Mouse (Mus musculus) kidney, adult 18-20 months (tissue): ENCODE measurements around the gene Pld4.

ENCODE experiments used
- DNase-seq: peaks from one replicate; pipeline ENCODE4 v3.0.0; 2021

Gene Pld4

DNA sequence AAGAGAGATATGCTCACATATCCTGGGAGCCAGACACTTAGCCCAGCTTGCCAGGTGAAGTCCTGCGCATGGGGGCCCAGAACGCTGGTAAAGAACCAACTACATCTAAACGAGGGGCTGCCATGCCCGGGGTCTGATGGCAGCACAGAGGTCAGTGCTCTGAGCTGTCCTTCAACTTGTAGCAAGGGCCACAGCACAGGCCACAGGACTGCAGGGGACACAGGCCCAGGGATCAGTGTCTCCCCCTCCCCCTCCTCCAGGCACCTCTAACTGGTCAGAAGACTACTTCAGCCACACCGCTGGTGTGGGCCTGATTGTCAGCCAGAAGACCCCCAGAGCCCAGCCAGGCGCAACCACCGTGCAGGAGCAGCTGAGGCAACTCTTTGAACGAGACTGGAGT is 7.7 kb downstream of the Pld4 start:
- DNase-seq = no peak

DNA sequence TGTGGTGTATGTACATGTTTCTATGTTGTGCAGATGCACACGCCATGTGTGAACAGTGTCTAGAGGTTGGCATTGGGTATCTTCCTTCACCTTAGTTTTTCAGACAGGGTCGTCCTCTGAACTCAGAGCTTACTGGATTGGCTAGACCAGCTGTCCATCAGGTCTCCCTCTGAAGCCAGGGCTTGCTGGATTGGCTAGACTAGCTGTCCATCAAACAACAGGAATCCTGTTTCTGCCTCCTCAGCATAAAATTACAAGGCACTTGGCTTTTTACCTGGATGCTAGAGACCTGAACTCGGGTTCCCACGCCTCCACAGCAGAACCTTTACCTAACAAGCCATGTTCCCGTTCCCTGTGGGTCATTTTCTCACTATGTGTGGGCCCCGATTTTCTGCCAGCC is 8.6 kb downstream of the Pld4 start:
- no peak for DNase-seq

GRCm38 (mm10) chr12:112769751-112770150 is 9.3 kb downstream of the Pld4 start:
- no peak for DNase-seq

GRCm38 (mm10) chr12:112770396-112770795 is 9.9 kb downstream of the Pld4 start:
- no peak for DNase-seq

DNA sequence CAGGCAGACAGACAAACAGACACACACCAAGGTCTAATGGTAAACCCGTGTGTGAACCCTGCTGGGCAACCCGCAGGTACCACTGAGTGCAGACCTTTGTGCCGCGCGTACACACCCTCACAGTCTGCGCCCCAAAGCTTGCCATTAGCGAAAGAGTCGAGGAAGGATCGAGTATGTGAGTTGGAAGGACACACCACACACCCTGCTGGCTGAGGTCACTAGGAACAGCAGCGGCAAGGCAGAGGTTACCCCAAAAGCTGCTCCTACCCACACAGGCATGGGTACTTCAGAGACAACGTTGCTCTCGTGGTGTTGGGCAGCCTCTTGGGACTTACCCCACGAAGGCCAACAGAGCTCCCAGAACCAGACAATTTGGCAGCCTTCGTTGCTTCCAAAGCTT is 11.9 kb downstream of the Pld4 start:
- DNase-seq = no peak

DNA sequence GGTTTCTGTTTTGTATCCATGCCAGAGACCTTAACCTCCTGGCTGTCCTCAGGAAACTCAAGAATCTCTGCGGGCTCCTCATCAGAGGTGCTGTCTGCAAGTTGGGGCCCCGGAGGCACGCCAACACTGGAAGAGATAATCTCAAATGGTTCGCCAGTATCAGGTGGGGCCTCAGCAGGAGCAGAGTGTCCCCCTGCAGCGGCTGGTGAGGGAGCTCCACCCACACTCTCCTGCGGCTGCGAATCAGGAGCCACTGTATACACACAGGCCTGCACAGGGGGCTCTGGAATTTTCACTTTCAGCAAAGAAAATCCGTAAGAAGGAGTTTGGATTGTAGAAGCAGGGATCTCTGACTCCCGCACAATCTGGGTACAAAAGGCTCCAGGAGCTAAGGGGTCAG is 12.9 kb downstream of the Pld4 start:
- no peak for DNase-seq

GRCm38 (mm10) chr12:112774026-112774425 is 13.6 kb downstream of the Pld4 start:
- no peak for DNase-seq

DNA sequence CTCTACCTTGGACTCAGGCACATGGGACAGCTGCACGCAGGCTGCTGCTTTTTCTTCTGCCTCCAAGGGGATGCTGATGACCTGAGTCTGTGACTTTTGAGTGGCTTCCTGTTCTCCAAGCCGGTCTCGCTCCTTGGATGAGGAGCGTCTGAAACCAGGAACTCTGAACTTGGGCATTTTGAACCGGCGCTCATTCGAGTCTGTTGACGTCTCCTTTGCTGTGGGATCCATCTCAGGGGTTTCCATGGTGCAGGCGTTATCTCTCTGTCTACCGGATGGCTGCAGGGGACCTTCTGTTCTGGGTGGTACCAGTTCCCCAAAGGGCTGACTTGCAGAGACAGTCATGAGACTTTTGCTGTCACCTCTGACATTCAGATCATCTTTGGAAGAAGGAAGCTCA is 14.0 kb downstream of the Pld4 start:
- DNase-seq = no peak

DNA sequence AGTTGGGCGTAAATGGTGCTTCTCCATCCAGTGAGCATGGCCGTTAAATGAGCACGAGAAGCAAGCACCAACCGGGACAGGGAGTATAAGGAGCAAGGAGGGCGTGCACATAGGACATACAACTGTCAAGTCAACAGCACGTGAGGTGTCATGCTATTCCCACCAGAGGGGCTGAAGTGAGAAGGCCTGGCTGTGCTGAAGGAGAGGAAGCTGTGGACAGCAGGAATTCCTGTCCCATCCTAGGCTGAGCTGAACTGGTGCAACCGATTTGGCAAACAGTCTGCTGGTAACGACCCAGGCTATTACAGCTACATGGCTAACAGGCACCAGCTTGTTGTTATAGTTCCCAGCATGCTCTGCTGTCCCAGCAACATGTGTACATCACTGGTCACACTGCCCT is 30.6 kb downstream of the Pld4 start:
- DNase-seq = no peak

GRCm38 (mm10) chr12:112793601-112794355 is 33.3 kb downstream of the Pld4 start:
- DNase-seq = no peak

- DNase-seq = no peak
Observed at GRCm38 (mm10) chr12:112794356-112794816, 33.9 kb downstream of the Pld4 start.

DNA sequence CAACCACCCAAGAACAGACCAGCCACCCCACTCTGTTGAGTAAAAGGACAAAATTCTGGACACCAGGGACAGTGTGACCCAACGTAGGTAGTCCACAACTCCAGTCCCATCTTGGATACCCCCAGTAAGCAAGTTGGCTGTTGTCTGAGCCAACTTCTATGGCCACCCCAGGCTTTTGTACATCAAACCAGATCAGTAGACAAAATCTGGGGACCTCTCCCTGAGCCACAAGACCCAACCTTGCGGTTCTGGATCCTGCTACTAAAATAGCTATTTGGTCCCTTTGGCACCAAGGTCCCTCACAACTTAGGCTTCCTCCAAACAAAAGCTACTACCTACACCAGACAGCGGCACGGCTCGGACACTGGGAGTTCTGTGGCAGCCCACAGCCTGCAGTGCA is 34.5 kb downstream of the Pld4 start:
- DNase-seq = no peak

DNA sequence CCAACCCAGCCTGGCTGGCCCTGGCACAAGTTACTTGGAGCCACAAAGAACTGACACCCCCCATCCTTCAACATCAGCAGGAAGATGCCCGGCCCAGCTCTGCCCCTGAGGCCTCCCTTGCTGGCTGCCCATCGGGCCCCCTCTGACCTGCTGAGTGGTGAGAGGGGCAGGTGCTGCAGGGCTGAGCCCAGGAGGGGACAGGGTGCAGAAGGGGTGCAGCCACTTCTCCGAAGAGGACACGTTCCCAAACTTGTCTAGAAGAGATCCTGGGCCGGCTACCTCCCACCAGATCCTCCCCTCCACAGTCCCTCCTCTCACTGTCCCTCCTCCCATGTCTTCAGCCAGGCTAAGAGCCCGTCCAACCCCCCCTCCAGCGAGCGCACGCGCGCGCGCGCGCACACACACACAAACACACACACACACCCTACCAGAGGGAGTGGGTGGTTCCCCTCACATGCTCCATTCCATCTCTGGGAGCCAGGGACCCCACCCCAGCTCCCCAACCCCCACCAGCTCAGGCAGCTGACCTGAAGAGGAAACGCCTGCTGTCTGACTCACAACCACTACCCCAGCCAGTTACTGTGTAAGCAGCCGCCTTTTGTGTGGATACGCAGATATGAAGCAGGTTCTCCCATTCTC is 35.1 kb downstream of the Pld4 start:
- no peak for DNase-seq

DNA sequence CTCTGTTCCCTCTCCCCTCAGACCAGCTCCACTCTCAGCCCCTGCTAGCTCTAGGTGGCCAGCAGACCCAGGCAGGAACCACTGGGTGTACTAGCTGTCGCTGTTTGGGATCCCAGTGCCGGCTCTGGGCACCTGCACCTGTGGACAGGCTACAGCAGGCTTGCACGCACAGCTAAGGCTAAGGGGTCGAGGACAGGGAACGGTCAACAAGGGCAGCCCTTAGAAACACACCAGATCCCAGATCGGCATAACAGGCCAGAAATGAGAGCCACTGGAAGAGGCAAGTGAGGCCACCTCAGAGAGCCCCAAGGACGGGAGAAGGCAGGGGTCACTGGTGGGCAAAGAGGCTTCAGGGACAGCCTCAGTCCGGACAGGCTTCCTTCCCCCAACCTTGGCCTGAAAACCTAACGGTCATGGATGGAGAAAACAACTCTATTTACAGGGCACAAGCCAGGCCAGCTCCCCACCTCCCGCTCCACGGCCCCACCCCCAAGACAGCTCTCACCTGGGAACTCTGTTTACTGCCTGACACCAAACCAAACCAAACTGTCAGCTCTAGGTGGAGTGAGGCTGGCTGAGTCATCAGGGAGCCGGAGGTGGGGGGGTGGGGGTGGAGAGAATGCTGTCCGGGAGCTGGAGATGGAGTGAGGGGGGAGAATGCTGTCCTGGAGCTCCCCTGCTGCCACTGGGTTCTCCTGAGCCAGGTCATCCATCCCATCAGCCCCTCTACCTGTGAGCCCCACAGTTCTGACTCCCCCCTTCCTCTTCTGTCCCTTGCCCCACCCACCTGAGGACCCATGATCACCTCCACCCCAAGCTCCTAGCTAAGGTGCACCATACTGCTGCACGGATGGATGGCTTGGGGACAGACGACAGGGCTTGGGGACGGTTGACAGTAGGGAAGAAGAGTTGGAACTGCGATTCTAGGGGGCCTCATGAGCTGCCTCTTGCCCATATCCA is 36.4 kb downstream of the Pld4 start:
- no peak for DNase-seq

GRCm38 (mm10) chr12:112797672-112798331 is 37.3 kb downstream of the Pld4 start:
- no peak for DNase-seq

DNA sequence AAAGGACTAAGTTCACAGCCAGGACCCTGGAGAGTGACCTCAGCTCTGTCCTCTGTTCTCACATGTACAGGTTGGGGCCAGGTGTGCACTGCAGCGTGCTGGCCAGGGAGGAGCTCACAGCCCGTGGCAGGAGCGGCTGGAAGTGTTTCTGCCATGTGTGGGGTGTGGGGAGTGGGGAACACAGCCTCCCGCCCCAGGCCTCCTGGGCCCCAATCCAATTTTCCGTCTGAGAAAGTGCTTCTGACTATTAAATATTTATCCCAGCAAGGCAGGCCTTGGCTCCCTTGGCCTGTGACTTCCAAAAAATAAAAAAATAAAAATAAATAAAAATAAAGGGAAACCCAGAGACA is 37.9 kb downstream of the Pld4 start:
- no peak for DNase-seq

DNA sequence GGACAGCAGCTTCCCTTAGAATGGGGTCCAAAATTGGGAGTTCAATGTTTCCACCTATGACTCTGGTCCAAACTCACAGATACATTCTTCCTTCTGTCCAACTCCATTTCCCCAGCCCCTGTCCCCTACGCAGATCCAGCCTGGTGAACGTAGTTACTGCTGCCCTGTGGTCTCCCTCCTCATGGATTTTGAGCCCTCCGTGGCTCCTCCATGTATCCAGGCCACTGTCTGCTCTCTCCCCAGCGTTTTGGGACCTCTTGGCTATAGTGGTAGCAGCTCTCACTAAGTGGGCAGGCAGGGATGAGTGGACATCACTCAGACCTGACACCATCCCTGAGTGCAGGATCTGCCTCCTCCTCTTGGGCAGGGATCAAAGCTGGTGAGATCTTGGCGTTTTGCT is 38.3 kb downstream of the Pld4 start:
- no peak for DNase-seq

DNA sequence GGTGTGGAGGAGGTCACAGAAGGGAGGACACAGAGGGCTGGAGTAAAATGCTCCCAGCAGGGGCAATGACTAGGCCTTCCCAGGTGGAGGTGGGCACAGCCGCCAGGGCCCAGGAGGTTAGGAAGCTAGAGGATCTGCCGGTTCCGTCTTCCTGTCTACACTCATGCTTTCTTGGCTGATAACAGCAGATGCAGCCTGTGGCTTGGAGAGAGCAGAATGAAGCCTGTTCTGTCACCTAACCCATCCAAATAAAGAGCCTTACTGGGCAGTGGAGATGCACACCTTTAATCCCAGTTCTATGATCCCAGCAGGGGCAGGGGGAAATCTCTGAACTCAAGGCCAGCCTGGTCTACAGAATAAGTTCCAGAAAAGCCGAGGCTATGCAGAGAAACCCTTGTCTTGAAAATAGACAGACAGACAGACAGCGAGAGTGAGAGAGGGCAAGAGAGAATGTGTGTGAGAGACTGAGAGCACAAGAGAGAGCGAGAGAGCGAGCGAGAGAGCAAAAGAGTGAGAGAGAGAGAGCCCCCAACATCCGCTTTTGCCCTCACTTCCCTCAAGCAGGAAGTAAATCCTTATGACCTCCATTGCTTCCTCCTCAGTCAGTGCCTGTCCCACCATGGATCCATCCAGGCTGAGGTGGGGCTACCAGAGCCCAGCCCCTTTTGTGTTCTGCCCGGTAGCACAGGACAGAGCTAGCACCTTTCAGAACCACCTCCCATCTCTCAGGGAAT is 38.9 kb downstream of the Pld4 start:
- no peak for DNase-seq

GRCm38 (mm10) chr12:112800476-112800875 is 40.0 kb downstream of the Pld4 start:
- DNase-seq = peak; percentile 78

DNA sequence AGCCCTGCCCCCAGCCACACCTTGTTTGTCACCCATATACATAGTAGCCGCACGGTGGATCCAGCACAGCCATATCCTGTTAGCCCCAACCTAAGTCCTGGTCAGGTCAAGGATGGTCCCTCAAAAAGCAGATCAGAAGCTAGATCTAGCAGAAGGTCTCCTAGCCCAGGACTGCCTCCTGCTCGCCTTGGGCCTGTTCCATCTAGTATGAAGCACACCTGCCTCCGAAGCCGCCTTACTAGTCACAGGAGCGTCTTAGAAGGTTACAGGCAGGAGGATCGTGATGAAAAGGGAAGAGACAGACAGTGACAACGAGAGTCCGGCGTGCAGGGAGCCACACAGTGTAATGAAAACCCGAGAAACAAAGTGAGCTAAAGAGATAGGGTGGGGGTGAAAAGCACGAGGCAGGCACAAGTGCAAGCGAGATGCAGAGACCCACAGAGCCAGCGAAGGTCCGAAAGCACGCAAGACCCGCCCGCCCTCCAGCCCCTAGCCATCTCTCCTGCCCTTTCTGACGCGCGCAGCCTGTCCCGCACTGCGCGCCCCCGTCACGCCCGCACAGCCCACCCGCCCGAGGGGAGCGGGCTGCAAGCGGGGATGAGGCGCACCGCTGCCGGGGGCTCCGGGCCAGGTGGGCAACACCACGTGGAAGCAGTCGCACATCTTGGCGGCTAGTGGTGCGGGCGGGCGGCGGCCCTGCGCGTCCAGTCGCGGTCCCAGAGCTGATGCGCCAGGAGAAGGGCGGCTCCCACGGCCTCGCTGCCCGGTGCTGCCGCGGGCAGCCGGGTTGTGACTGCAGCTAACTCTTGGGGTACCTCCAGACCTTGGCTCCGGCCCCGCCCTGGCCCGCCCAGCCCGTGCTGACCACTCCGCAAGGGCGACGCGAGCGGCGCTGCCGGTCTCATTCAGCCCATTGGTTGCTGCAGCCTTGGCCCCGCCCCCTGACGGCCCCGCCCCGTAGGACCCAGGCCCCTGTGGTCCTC is 41.7 kb downstream of the Pld4 start, which contains the start of gene Ahnak2:
Gene Ahnak2 (minus strand): TSS at position 794 of the 983 bp plus-strand sequence.
- no peak for DNase-seq

DNA sequence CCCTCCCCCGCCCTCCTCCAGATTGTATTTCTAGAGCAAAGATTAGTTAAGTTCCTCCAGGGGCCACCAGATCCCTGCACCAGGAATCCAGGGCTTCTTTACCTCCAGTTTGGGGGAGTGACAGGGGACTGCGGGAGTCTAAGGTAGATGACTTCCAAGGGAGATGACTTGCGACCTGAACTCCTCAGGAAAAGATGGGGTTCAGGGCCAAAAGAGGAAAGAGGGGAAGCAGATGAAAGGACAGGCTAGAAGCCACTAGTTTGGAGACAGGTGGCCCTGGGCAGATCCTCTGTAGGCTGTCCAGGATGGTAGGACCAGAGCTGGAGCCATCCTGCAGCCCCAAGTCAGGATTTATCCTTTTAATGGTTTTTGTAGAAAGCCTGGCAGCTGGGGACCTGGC is 42.5 kb downstream of the Pld4 start:
- no peak for DNase-seq
